Mouse (Mus musculus): ENCODE measurements around the gene Hist1h1c.
"Not testable (repeated sequence)": the region's sequence is repeated elsewhere in the genome, so short reads cannot be mapped to it uniquely, and the experiment has no call there.

Hist1h1c gene

DNA sequence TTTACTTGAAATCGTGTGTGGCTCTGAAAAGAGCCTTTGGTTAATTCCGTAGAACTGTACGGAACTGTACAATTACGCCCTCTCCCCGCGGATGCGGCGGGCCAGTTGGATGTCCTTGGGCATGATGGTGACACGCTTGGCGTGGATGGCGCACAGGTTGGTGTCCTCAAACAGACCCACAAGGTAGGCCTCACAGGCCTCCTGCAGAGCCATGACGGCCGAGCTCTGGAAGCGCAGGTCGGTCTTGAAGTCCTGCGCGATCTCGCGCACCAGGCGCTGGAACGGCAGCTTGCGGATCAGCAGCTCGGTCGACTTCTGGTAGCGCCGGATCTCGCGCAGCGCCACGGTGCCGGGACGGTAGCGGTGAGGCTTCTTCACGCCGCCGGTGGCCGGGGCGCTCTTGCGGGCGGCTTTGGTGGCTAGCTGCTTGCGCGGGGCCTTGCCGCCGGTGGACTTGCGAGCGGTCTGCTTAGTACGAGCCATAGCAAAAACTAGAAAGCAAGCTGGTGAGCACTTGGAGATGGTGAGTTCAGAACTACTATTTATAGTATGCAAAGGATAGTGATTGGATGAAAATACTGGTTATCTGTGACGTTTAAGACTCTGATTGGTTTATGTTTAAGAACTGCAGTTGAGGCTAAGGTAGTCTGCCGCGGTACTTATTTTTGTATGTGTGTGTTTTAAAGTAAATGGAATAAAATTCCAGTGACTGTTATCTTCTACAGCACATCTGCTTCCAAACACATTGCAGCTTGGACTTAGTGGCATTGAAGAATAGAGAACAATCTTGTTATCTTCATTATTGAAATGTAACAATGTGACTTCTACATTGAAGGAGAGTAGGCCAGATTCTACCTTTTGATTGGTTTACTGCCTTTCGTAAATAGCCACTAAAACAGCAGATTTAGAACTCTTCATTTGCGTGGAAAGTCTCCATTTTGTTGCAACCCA lies 23.5 kb downstream of the Hist1h1c start, which contains the start of gene Hist1h3a:
TSS of gene Hist1h3a (minus strand) at position 516 of the 951 bp plus-strand sequence.
- peak; percentile 66 to 71 for DNase-seq

DNA sequence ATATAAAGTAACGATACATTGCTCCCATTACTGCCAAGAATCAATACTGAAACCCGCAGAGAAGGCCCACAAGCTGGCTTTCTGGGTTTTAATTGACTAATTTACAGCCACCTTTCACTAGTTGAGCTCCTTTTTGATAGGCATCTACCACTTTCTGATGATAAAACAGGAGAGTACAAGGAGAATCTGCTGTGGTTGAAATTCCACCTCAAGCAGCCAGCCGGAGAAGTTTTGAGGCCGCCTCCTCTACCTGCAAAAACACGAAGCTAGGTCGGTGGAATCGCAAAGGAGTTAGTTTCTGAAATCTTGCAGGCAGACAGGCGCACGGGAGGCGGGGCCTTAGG lies 24.6 kb downstream of the Hist1h1c start:
- DNase-seq: no peak

DNA sequence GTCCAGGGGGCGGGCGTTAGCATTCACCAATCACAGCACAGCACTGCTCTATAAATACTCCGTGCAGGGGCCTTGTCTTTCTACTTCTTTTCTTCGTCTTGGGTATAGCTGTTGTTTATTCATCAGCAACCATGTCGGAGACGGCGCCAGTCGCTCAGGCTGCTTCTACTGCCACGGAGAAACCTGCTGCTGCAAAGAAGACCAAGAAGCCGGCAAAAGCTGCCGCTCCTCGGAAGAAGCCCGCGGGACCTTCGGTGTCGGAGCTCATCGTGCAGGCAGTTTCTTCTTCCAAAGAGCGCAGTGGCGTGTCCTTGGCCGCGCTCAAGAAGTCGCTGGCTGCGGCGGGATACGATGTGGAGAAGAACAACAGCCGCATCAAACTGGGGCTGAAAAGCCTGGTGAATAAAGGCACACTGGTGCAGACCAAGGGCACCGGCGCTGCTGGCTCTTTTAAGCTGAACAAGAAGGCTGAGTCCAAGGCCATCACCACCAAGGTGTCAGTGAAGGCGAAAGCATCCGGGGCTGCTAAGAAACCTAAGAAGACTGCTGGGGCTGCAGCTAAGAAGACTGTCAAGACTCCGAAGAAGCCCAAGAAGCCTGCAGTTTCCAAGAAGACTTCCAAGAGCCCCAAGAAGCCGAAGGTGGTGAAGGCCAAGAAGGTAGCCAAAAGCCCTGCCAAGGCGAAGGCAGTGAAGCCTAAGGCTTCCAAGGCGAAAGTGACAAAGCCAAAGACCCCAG lies 25.1 kb downstream of the Hist1h1c start, which contains the start of gene Hist1h1a:
TSS of gene Hist1h1a (plus strand) at position 81 of the 738 bp plus-strand sequence.
- peak; percentile 76 to 82 for DNase-seq

DNA sequence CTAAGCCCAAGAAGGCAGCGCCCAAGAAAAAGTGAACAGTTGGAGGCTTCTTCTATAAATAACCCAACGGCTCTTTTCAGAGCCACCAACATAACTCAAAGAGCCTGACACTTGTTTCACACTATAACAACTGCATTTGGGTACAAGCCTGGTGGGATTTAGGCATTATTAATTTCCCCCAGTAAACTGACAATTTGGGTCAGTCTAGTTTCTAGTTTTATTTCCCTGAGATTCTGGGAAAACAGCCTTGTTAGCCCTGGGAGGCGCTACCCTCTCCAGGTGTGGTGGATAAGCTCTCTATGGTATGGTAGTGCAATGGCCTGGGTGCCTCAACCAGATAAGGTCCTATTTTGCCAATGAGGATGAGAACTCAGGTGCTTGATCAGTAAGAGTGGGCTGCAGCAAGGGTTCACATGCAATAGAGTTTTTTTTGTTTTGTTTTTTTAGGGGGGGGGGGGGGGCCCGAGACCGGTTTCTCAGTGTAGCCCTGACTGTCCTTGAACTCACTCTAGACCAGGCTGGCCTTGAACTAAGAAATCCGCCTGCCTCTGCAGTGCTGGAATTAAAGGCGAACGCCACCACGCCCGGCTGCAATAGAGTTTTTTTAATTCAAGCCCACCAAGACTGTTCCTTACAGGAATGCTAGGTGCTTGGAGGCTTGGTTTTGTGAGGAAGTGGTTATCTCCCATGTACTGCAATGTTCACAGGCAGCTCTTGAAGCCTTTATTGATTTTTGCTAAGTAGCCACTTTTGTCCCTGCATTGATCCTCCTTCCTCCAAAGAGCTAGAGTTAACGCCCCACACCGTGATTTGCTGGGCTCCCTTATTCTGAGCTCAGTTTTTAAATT lies 25.9 kb downstream of the Hist1h1c start:
- DNase-seq: no peak

DNA sequence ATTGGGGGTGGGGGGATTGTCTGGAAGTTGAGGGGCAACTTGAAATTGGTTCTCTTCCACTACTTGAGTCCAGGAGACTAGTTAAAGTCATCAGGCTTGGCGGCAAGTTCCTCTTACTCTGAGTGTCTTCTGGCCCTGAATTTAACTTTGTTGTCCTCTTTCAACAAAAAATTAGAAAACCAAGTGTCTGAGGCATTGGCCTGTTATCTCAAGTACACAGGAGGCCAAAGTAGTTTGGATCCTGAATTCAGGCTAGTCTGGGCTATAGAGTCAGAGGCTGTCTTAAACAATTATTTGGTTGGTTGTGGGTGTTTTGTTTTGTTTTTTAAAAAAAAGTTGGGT lies 26.5 kb downstream of the Hist1h1c start:
- DNase-seq: no peak

DNA sequence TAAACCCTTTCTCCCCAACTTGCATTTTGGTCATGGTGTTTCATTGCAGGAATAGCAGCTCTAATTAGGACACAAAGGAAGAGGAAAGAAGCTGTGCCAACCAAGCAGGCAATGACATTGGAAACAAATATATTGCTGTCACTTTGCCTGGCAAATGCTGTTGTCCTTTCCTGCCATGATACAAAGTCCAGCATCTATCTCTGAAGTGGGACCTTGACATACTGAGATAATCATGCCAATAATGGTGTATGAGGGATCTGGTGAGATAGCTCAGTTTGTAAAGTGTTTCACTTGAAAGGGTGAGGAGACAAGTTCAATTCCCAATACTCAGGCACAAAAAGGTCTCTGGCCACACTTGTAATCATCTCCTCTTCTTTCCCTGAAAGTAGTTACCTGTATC lies 28.2 kb downstream of the Hist1h1c start:
- no peak for DNase-seq

DNA sequence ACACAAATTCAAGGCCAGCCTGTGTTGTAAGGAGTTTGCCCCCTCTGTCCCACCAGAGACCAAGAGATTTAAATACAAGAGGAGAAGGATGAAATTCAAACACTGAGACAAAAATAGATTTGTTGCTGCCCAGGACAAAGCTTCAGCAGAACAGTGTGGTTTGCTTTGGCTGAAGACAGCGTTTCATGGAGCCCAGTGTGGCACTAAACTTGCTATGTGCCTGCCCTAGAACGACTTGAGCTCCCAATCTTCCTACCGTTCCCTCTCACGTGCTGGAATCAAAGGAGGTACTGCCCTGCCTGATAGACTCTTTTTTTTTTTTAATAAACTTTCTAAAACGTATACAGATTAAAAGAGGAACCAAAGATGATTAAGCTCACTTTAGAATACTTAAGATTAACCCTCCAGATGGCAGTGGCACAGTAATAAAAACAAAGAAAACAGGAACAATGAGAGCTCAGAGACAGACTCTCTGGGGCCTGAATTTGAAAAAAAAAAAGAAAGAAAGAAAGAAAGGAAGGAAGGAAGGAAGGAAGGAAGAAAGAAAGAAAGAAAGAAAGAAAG lies 30.3 kb downstream of the Hist1h1c start:
- DNase-seq: no peak

DNA sequence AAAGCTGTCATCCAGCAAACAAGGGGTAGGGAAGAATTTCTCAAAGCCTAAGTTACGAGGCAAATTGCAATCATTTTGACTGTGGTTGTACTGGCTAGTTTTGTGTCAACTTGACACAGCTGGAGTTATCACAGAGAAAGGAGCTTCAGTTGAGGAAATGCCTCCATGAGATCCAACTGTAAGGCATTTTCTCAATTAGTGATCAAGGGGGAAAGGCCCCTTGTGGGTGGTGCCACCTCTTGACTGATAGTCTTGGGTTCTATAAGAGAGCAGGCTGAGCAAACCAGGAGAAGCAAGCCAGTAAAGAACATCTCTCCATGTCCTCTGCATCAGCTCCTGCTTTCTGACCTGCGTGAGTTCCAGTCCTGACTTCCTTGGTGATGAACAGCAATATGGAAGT lies 31.0 kb downstream of the Hist1h1c start, which contains the start of gene Trim38:
TSS of gene Trim38 (plus strand) at position 301 of the 400 bp plus-strand sequence.
- DNase-seq: not testable (repeated sequence)

DNA sequence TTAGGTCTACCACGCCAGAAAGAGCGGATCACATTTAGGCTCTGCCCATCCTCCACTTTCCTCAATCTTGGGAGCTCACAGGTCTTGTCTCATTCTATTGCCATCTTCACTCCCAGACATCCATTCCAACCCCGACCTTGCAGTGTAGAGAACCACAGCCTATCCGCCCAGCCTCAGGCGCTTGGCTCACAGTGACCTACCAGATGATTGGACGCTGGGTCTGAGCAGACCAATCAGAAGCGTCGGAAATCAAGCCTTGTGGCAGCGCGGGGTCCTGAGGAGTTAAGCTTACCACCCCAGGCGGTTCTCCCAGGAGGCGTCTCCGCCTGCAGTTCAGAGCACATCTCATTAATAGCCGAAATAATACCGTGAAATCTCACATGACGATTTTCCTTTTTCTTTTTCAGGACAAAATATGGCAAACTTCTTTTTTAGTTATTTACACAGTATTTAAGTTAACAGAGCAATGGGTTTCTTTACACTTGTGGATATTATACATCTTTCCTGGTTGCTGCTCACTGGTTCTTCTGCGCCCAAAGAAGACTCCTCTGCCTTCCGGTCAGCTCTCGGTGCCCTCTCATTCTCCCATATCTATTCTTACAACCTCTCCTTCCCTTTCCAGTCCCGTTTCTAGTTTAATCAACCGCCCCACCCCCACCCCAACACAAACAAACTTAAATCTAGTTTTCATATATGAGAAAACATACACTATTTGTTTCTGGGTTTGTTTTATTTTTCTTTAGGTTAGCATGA lies 34.1 kb downstream of the Hist1h1c start:
- DNase-seq: peak in 1 of 2 experiments; percentile 31

DNA sequence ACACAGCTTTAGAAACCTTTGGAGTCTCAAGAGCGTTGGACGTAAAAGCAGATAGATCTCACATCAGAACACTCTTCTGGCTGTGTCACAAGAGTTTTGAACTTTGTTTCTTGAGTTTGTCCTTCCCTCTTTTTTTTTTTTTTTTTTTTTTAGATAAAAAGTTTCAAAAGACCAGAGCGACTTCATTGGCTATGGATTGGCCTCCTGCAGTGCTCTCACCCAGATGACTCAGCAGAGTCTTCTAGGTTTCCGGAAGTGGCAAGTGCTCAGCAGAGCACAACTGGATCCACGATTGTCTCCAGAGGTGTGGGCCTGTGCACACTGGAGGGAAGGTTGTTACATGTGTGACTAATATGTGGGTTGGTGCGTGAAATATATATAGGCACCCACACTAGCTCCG lies 39.7 kb downstream of the Hist1h1c start:
- DNase-seq: no peak

DNA sequence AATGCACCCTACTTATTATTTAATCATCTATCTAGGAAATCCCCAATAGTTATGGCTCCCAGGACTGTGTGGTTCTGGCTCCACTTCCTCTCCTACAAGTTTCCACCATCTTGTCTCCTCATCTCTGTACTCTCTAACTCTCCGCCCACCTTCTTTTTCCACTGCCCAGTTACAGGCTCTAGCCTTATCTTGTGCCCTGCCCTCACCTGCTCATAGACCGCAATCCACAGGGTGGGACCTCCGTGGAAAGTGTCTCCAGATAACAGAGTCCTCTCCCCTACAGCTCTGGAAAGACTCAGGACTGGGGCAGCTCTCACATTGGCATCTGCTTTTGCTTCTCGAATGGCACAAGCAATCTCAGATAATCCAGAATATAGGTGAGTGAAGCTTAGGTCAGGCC lies 40.4 kb downstream of the Hist1h1c start:
- no peak for DNase-seq
